Mouse (Mus musculus): Measurements from ENCODE around the gene 1110057P08Rik.
"Not testable (repeated sequence)": the region's sequence is repeated elsewhere in the genome, so short reads cannot be mapped to it uniquely, and the experiment has no call there.

The 1110057P08Rik gene

DNA sequence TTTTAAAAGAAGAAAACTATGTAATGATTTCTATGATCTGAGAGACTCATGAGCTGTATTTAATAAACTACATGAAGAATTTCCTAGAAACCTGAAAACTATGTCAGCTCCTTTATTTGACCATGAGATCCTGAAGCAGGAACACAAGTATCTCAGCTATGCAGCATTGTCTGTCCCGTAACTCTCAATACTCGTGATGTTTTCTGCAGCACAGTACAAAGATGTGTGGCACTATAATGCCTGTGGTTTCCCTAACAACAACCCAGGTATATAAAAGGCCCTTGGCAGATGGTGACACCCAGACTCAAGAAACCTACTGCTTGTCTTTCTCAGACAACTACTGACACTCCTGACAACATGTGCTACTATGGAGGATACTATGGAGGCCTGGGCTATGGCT lies at the start of gene 1110057P08Rik:
TSS of gene 1110057P08Rik (plus strand) at position 301 of the 400 bp plus-strand sequence.
- DNase-seq: no peak

GRCm38 (mm10) chr16:89140551-89140950 lies 34.0 kb upstream of the 1110057P08Rik start, which contains the start of gene Gm6358:
Gene Gm6358, plus strand, starts transcription at chr16:89140851.
- DNase-seq: no peak

GRCm38 (mm10) chr16:89150786-89151185 lies 23.7 kb upstream of the 1110057P08Rik start, which contains the start of gene Gm10061:
Gene Gm10061, plus strand, starts transcription at chr16:89151086.
- no peak for DNase-seq

GRCm38 (mm10) chr16:89157652-89158051 lies 16.9 kb upstream of the 1110057P08Rik start, which contains the start of gene Gm9789:
Gene Gm9789, plus strand, starts transcription at chr16:89157952.
- DNase-seq: no peak

GRCm38 (mm10) chr16:89169190-89169589 lies 5.3 kb upstream of the 1110057P08Rik start, which contains the start of gene Gm7735:
Gene Gm7735, plus strand, starts transcription at chr16:89169490.
- not testable (repeated sequence) for DNase-seq

DNA sequence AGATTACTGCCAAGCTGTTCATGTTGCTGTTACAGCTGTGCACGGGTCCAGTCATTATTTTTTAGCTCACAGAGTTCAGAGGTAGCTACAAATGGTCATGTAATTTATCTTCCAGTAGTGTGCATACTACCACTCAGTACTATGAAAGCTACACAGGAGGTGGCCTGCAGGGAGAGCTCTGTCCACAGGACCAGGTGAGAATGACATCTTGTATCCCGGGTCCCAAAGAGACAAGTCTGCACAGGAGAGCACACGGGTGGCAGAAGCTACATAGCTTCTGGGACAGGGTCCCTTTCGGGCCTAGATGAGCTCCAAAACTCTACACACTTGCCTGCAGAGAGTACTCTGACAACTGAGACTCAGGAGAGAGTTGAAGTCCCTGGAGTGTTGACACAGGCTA lies 14.1 kb downstream of the 1110057P08Rik start:
- no peak for DNase-seq

DNA sequence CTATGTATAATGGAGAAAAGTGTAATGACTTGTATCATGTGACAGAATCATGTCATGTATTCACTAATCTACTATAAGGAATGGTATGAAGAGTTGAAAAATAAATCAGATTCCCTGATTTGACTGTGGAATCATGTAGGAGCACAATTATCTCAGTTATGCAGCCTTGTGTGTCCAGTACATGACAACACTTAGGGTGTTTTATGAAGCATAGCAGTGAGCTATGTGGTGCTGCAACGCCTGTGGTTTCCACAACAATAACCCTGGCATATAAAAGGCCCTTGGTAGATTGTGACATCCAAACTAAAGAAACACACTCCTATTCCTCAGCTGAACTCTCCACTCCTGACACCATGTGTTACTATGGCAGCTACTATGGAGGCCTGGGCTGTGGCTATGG lies 31.0 kb downstream of the 1110057P08Rik start, which contains the start of gene Krtap20-2:
TSS of gene Krtap20-2 (plus strand) at position 301 of the 400 bp plus-strand sequence.
- DNase-seq: no peak
